Mouse (Mus musculus): ENCODE data around the gene Plekhm1. TPM values are rescaled to one million over a fixed set of nuclear protein-coding genes. Genes with fewer than 3 reads are reported as not detected.

Plekhm1 gene
- total RNA-seq, 2 experiments from 2014 or later: 17.0 to 17.7 TPM

DNA sequence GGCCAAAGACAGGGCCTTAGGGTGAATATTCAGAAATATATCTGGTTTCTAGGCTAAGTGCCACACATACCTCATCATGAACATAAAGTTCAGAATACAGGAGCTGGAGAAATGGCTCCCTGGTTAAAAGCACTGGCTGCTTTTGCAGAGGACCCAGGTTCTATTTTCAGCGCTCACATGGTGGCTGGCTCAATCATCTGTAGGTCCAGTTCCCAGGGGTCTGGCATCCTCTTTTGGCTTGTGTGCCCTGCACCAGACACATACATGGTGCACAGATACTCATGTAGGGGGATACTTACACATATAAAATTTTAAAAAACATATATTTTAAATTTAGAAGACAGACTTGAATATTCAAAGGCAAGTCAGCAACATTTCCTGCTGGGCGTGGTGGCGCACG, 16.3 kb downstream of the Plekhm1 start:
- DNase-seq (ENCODE audit: low spot score in 2 of 2): no peak

DNA sequence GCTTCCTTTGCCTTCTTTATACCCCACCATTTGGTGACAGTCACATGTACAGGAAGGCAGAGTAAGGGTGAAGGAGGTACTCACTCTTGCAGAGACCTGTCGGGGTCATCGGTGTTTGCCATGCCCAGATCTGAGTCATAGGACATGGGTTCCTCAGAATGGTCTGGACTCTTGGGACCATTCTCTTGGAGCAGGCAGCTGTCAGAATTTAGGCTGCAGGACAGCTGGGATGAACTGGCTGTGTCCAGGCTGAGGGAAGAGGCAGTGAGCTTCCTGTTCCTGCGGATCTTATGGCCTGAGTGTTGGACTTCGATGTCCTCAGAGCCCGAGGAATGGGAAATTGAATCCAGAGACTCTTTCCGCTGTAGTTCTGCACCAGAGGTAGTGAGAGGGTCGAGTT, 17.9 kb downstream of the Plekhm1 start:
- no peak for DNase-seq (ENCODE audit: low spot score in 2 of 2)

- DNase-seq (ENCODE audit: low spot score in 2 of 2): no peak
Measured at GRCm38 (mm10) chr11:103394025-103394424, 18.5 kb downstream of the Plekhm1 start.

DNA sequence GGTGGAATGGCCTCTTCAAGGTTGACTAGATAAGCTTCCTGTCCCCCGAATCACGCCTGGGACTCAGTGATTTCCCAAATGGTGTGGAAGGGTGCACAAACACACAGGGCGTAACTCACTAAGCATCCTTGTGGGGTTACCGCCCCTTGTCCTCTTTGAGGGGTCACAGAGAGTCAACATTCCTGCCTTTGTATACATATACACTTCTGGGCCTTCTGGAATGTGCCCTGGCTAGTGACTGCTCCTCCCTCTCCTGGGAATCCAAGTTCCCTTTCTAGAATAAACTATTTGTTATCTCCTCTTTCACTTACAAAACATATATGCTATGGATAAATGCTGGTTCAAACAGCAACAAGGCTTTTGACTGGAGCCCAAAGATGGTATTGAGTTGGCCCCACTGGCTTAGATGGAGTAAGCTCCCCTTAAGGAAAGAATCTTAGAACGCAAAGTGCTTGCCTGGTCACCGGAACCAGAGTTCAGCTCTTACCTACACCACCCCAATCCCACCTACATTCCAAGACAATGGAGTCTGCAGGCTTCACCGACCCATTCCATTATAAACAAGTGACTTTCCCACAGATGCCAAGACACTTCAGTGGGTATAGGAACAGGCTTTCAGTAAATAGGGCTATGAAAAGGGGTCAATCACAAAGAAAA, 24.5 kb downstream of the Plekhm1 start:
- no peak for DNase-seq (ENCODE audit: low spot score in 2 of 2)

- no peak for DNase-seq (ENCODE audit: low spot score in 2 of 2)
Measured at GRCm38 (mm10) chr11:103386827-103387226, 25.7 kb downstream of the Plekhm1 start.

- no peak for DNase-seq (ENCODE audit: low spot score in 2 of 2)
Measured at GRCm38 (mm10) chr11:103381956-103382613, 30.4 kb downstream of the Plekhm1 start.

DNA sequence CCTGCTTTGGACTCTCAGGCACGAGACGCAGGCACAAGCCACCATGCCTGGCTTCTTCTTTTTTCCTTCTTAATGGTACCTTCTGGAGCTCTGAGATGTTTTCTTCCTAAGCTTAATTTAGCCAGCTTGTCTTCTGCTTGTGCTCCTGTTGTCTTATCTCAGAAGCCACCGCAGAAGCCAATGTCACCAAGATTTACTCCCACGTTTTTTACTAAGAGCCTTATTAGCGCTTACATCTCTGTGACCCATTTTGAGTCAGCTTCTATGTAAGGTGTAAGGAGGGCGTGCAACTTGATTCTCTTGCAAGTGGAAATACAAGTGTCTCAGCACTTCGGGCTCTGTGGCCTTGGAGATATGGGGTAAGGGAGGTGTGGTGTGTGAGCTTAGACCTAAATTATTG, 31.0 kb downstream of the Plekhm1 start:
- no peak for DNase-seq (ENCODE audit: low spot score in 2 of 2)

DNA sequence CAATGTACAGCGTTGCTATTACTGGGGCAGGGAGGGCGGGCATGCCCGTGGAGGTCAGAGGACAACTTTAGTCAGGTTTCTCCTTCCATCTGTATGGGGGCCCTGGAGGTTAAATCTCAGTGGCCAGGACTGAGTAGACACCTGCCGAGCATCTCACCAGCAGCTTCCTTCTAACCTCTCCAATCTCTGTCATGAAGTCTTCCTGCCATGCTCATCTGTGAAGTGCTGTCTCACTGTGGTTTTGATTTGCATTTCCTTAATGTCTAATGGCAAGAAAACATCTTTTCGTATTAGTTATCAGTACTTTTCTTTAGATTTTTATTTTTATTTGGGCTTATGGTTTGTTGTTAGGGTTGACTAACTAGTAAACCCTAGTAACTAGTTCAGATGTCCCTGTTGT, 32.0 kb downstream of the Plekhm1 start:
- no peak for DNase-seq (ENCODE audit: low spot score in 2 of 2)

GRCm38 (mm10) chr11:103378341-103378740, 34.1 kb downstream of the Plekhm1 start:
- no peak for DNase-seq (ENCODE audit: low spot score in 2 of 2)

DNA sequence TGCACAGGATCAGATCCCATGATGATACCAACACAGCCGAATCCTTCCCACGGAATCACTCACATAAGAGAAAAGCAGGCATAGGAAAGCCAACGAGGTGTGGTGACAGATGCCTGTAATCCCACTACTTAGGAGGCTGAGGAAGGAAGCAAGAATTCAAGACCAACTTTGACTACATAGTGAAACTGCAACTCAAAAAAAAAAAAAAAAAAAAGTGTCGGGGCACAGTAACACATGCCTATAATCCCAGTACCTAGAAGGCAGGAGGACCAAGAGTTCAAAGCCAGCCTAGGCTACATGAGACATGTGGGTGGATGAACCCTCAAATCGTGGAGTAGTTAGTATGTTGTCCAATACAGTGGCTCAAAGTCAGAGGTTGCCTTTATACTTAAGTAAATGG, 36.7 kb downstream of the Plekhm1 start:
- DNase-seq (ENCODE audit: low spot score in 2 of 2): no peak

GRCm38 (mm10) chr11:103375258-103375657, 37.2 kb downstream of the Plekhm1 start:
- DNase-seq (ENCODE audit: low spot score in 2 of 2): no peak

DNA sequence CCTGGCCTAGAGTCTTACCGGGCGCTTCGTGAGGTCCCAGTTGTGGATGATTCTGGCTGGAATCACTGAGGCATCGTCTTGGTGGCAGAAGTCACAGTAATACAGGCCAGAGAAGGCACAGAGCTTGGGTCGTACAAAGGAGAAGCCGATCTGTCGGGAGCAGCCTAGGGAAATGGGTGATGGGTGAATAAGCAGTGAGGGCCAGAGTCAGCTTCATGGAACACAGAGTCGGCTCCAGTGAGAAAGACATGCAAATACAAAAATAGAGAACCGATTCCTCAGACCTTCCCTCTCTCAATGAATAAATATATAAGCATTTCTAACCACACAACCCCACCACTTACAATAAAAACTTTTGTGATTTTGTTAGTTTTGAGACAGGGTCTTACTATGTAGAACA, 38.6 kb downstream of the Plekhm1 start:
- no peak for DNase-seq (ENCODE audit: low spot score in 2 of 2)

DNA sequence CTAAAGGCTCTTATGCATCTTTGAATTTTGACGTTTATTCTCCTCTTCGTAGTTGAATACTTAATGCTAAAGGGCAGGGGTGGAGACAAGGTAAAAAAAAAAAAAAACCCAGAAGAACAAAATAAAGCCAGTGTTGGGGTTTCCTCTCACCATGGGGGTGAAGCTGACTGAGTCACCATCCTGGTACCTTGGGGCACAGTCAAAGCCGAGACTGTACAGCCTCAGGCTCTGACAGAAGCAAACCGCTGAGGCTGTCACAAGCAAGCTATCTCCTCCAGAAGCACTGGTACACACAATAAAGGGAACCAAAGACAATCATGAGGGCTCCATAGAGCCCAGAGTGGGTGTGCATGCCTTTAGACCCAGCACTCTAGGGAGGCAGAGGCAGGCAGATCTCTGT, 39.9 kb downstream of the Plekhm1 start:
- DNase-seq (ENCODE audit: low spot score in 2 of 2): no peak

DNA sequence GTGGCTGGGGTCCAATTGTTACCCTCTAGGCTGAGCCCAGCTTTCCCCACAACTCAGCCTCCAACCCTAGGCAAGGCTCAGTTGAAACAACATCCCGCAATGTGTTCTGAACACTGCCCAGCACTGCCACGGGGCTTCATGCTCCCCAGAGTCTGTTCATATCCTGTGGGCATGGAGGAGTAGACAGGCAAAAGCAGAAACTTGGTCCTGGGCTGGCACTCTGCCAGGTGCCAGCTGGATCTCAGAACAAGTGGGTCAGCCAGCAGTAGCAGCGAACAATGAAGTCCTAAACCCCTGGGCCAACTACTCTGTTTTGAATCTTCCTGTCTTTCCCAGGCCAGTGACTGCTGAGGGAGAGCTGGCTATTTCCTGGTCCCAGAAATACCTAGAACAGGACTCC, 40.4 kb downstream of the Plekhm1 start:
- DNase-seq (ENCODE audit: low spot score in 2 of 2): peak; percentile 52 to 54

GRCm38 (mm10) chr11:103371222-103371539, 41.3 kb downstream of the Plekhm1 start:
- no peak for DNase-seq (ENCODE audit: low spot score in 2 of 2)

GRCm38 (mm10) chr11:103370397-103371221, 41.9 kb downstream of the Plekhm1 start:
- no peak for DNase-seq (ENCODE audit: low spot score in 2 of 2)

DNA sequence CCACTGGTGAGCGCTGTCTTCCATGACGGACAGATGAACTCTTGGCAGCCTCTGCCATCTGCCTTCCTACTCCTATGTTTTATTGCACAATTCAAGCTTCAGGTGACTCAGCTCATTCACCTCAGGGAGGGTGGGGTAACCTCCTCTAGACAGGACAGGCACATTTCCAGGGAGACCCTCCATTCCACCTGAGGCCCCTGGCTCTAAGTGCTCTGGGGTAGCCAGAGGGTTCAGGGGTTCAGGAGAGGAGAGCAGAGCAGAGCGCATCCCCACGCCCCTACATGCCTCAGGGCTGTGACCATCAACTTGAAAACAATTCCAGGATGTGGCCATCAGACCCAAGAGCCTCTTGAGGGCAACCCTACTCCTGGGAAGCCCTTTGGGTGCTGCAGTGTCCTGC, 47.0 kb downstream of the Plekhm1 start:
- no peak for DNase-seq (ENCODE audit: low spot score in 2 of 2)

- DNase-seq (ENCODE audit: low spot score in 2 of 2): no peak
Measured at GRCm38 (mm10) chr11:103365022-103365421, 47.5 kb downstream of the Plekhm1 start.

GRCm38 (mm10) chr11:103364335-103364734, 48.2 kb downstream of the Plekhm1 start:
- no peak for DNase-seq (ENCODE audit: low spot score in 2 of 2)

DNA sequence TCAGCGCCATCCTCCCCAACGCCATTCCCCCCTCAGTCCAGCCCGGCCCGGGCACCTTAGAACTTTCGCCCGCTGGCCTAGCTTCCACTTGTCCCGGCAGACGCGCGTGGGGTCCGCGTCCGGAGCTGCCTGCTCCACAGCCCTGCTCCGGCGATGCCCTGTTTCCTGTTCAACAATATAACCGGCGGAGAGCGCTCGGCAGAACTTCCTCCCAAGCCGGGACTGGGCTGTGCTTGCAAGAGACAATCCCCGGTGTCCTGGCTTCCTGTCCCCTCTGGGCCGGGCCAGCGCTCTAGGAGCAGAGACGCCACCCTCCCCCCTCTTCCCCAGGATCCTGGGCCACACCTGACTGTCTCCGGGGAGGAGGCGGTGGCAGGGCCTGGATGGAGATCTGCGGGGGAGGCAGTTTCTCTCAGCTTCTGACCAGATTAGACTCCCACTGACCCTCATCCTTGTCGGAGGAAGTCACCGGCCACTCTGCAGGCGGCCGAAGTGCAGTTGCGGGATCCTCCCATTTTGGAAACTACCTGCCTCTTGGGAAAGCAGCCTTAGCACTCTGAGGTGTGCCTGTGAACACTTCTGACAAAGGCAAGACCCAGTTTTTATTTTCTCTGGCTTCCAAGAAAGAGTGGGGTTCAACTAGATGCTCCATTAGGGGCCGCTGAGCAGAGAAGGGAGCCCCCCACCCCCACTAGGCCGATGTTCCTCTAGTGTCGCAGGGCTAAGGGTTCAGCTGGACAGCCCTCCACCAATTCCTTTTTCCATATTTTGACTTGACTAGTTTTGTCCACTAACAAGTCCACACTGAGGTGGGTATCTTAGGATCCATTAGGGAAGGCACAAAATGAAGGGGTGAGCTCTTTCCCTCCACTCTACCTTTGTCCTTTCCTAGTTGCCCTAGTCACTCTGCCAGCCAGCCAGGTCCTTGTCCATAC, 49.0 kb downstream of the Plekhm1 start, which contains the start of gene Arhgap27:
Gene Arhgap27 (minus strand): TSS at position 479 of the 935 bp plus-strand sequence.
- peak in 1 of 2 experiments; percentile 45 for DNase-seq (ENCODE audit: low spot score in 2 of 2)

DNA sequence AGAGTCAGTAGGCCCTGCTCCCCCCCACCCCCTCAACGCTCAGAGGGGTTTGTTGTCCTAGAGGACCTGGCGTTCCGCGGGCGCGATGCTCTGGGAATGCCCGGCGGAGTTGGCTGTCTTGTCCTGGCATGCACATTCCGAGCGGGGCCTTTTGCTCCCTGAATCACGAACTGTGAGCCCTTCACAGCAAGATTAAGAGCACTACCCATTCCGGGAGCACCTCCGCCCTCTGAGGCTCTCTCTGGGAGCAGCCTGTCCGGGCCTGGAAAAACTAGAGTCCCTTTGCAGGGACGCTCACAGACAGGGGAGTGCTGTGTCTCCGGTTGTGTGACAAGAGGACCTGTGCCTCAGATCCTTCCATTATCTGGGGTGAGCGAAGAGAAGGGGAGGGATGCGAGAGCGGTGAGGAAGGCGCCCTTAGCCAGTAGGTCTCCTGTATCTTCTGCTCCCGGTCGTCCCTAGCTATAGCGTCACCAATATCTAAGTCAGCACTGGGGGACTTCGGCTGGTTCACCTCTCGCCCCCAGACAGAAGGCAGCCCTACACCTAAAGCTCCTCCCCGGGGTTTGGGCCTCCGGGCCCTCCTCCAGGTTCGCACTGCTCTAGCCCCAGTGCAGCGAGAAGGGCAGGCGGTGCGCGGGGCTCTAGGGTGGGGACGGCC, 49.8 kb downstream of the Plekhm1 start:
- no peak for DNase-seq (ENCODE audit: low spot score in 2 of 2)

All from layer of hippocampus, postnatal 14 days (tissue).